Mouse (Mus musculus) ES-E14 (cell line): ENCODE results near the gene Tmed5. TPM values are rescaled to one million over a fixed set of nuclear protein-coding genes. Genes with fewer than 3 reads are reported as not detected.
A peak's percentile ranks its signal among the peaks of the same experiment; 100 is the strongest.

ENCODE experiments used
- DNase-seq: peaks from one replicate; pipeline ENCODE4 v3.0.0-alpha.2; 2013; ENCODE audit warnings: low read depth, low spot score
- H3K27ac ChIP-seq: 2 replicates; pipeline ENCODE4 v1.5.1; 2012; ENCODE audit warnings: low read depth, mild to moderate bottlenecking, low read length, moderate library complexity, mixed read lengths; ENCODE audit not compliant: poor library complexity, insufficient read depth, severe bottlenecking
- H3K36me3 ChIP-seq: 2 replicates; pipeline ENCODE4 v1.6.1; 2012; ENCODE audit warnings: mild to moderate bottlenecking, low read length, moderate library complexity, mixed read lengths; ENCODE audit not compliant: control insufficient read depth, poor library complexity, insufficient read depth, severe bottlenecking
- H3K4me1 ChIP-seq, 2 experiments: fragments of 150-350 bp in 1 of 2; sonication (generic) in 1 of 2; 2 replicates each; pipeline ENCODE4 v1.6.1; 2012; ENCODE audit warnings: low read length in 2 of 2, mild to moderate bottlenecking in 1 of 2, mixed read lengths in 1 of 2; ENCODE audit not compliant: control insufficient read depth in 2 of 2, insufficient read depth in 2 of 2, poor library complexity in 1 of 2
- H3K4me3 ChIP-seq, 2 experiments: fragments of 150-350 bp in 1 of 2; sonication (generic) in 1 of 2; 2 replicates each; pipeline ENCODE4 v1.5.1; 2012; ENCODE audit warnings: low read length in 2 of 2, low read depth in 1 of 2, mild to moderate bottlenecking in 1 of 2, mixed read lengths in 1 of 2; ENCODE audit not compliant: insufficient read depth in 1 of 2, poor library complexity in 1 of 2, severe bottlenecking in 1 of 2
- H3K9ac ChIP-seq: 2 replicates; pipeline ENCODE4 v1.6.1; 2012; ENCODE audit warnings: low read depth, mild to moderate bottlenecking, low read length, mixed read lengths; ENCODE audit not compliant: poor library complexity, insufficient read depth, severe bottlenecking
- H3K9me3 ChIP-seq: fragments of 150-350 bp; sonication (generic); 2 replicates; pipeline ENCODE4 v1.6.1; 2012; ENCODE audit warnings: low read depth, mild to moderate bottlenecking, low read length; ENCODE audit not compliant: control insufficient read depth, insufficient read depth
- CHD2 ChIP-seq: IDR thresholded peaks from 2 replicates; pipeline ENCODE4 v1.6.1; 2014; ENCODE audit warnings: mild to moderate bottlenecking, low read depth, low read length, inconsistent platforms
- HCFC1 ChIP-seq: IDR thresholded peaks from 2 replicates; pipeline ENCODE4 v1.6.1; 2012; ENCODE audit warnings: low read length, inconsistent platforms, borderline replicate concordance; ENCODE audit not compliant: insufficient read depth
- MAFK ChIP-seq: IDR thresholded peaks from 2 replicates; pipeline ENCODE4 v1.6.1; 2014; ENCODE audit warnings: mild to moderate bottlenecking, low read depth, low read length, inconsistent platforms; ENCODE audit not compliant: insufficient read depth
- ZC3H11A ChIP-seq: IDR thresholded peaks from 2 replicates; pipeline ENCODE4 v1.6.1; 2012; ENCODE audit warnings: low read depth, mild to moderate bottlenecking, inconsistent platforms, low read length, borderline replicate concordance
- ZNF384 ChIP-seq: IDR thresholded peaks from 2 replicates; pipeline ENCODE4 v1.6.1; 2012; ENCODE audit warnings: low read depth, low read length, inconsistent platforms
- in situ Hi-C, 2 experiments: fragments of 600-800 bp; cut with MboI; formaldehyde crosslinking; loops; one replicate each; pipeline ENCODE4 v1.15.1; 2025; ENCODE audit warnings: low sequenced_read_pairs in 2 of 2, inconsistent platforms in 1 of 2; ENCODE audit not compliant: unreplicated experiment in 2 of 2
- total RNA-seq: library from RNA; depleted of rRNA; stranded (reverse); fragments of 300-350 nt; gene quantifications from 2 replicates; pipeline ENCODE4 v1.2.3, GENCODE M21; 2012

The Tmed5 gene
- total RNA-seq, 1 experiment: 78.3 TPM

DNA sequence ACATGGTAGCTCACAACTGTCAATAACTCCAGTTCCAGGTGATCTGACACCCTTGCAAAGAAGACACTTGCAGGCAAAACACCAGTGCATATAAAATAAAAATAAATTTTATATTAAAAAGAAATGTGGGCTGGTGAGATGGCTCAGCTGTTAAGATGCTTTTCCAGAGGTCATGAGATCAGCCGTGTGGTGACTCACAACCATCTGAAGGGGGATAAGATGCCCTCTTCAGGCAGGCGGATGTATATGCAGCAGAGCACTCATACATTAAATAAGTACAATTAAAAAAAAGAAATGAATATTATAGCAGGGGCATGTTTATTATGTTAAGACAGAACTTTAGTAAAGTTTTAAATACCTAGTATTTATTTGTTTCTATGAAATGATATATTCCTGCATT lies 50.0 kb downstream of the Tmed5 start:
- Histone ChIP-seq H3K9ac (no peak overlapping the region), H3K36me3 (peaks cover 29% of the 10 kb centered on the region), H3K9me3 (no peaks in the 10 kb centered on the region), H3K4me3 (no peak overlapping the region), H3K27ac (no peak overlapping the region), H3K4me1 (peaks cover 6 to 12% of the 10 kb centered on the region in 2 experiments; a peak in 3 of 4 replicates)
- no peak for DNase-seq
- in situ Hi-C loops: no loop called here
- no peak for TF ChIP-seq HCFC1
- TF ChIP-seq MAFK: no peak
- TF ChIP-seq ZNF384: no peak
- no peak for TF ChIP-seq ZC3H11A

DNA sequence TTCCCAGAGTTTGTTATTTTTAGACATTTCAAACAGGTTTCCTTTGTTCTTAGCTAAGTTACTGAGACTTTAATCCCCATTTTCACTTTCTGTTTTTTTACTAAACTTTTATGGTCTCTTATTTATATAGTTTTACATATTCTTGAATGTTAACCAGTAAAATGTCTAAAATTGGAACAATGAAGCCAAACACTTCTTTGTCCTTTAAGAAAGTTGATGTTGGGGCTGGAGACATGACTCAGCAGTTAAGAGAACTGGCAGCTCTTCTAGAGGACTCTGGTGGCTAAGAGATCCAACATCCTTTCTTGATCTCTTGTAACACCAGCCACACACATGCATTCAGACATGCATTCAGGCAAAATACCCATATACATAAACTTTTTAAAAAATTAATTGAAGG lies 52.8 kb downstream of the Tmed5 start:
- Histone ChIP-seq H3K4me3 (no peak overlapping the region; a peak in 1 of 4 replicates), H3K9ac (no peak overlapping the region; the same call in 1 of the 2 replicates), H3K36me3 (peaks cover 19% of the 10 kb centered on the region), H3K9me3 (no peaks in the 10 kb centered on the region), H3K27ac (peak overlapping the region; percentile 74), H3K4me1 (peaks cover 10 to 21% of the 10 kb centered on the region in 2 experiments; a peak in 2 of 4 replicates)
- in situ Hi-C loops: no loop called here
- no peak for DNase-seq
- TF ChIP-seq MAFK (peak; percentile 89), HCFC1 (no peak)

DNA sequence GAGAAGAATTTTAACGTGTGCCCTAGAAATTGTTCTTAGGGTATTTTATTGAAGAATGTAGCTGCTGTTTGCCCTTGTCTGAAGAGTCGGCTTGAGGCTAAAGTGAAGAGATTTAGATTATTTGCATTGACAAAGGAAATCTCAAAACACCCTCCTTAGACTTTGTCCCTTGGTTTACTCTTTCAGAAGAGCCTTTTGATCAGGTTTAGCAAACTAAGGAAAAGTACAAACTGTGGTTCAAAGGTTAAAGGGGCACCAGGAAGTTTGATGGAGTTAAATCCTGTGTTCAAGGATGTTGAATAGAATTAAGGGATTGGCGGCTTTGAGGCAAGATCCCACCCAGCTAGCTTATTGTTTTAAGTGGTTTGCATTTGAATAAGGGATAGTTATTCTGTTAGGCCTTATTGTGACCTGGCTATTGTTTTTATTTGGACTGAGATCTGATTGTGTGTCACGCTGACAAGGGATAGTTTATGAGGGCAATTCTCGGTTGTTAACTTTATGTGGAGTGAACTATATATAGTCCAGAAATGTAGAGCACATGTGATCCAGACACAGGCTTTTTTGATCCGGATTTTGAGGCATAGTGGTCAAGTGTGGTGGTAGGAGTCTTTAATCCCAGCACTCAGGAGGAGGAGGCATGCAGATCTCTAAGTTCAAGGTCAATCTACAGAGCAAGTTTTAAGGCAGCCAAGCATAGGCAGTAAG lies 55.4 kb downstream of the Tmed5 start:
- TF ChIP-seq HCFC1 (no peak), ZC3H11A (no peak), ZNF384 (no peak), MAFK (no peak), CHD2 (peak; percentile 5; the same call in 1 of the 2 replicates)
- Histone ChIP-seq H3K4me1 (peaks cover 12 to 26% of the 10 kb centered on the region in 2 experiments; a peak in 2 of 4 replicates), H3K36me3 (peaks cover 25% of the 10 kb centered on the region), H3K27ac (peak overlapping the region; percentile 96; the same call in 1 of the 2 replicates), H3K4me3 (peak overlapping the region; percentile 6 to 34; a peak in 2 of 4 replicates), H3K9ac (peak overlapping the region; percentile 48; the same call in 1 of the 2 replicates), H3K9me3 (no peaks in the 10 kb centered on the region)
- in situ Hi-C loops: no loop called here
- peak; percentile 88 for DNase-seq

DNA sequence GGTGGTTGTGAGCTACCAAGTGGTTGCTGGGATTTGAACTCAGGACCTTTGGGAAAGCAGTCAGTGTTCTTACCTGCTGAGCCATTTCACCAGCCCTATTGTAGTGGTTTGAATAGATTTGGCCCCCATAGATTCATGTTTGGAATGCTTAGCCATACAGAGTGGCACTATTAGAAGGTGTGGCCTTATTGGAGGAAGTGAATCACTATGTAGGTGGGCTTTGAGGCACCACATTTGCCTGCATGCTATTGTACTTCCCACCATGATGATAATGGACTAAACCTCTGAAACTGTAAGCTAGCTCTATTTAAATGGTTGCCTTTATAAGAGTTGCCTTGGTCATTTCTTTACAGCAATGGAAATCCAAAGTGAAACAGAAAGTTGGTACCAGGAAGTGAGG lies 56.2 kb downstream of the Tmed5 start:
- Histone ChIP-seq H3K4me1 (peaks cover 13 to 26% of the 10 kb centered on the region in 2 experiments; a peak in 2 of 4 replicates), H3K27ac (peak overlapping the region; percentile 96; the same call in 1 of the 2 replicates), H3K9me3 (no peaks in the 10 kb centered on the region), H3K9ac (no peak overlapping the region), H3K36me3 (peaks cover 23% of the 10 kb centered on the region), H3K4me3 (peak overlapping the region; percentile 6 to 34; a peak in 2 of 4 replicates)
- DNase-seq: no peak
- TF ChIP-seq CHD2: no peak
- TF ChIP-seq HCFC1: 0 out of 2 replicates have a peak, but pooled peaks have one; percentile 6
- TF ChIP-seq ZNF384: no peak
- no peak for TF ChIP-seq ZC3H11A
- in situ Hi-C loops: no loop called here

DNA sequence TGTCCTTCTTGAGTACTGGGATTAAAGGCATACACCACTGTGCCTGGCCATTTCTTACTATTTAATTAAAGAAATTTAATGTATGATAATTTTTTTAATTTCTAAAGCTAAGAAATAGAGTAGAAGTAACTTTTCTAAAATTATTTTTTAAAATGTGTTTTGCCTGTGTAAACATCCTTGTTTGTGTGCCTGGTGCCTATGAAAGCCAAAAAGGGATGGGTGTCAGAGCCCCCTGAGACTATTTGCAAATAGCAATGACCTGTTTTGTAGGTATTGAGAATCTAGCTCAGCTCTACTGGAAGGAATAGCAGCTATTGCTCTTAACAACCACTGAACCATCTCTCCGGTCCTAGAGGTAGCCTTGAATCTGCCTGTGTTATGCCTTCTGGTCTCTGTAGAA lies 60.1 kb downstream of the Tmed5 start:
- Histone ChIP-seq H3K4me3 (no peak overlapping the region), H3K27ac (no peak overlapping the region; the same call in 1 of the 2 replicates), H3K36me3 (peaks cover 33% of the 10 kb centered on the region), H3K9ac (no peak overlapping the region), H3K9me3 (no peaks in the 10 kb centered on the region), H3K4me1 (peaks cover 12 to 13% of the 10 kb centered on the region in 2 experiments; a peak in 3 of 4 replicates)
- in situ Hi-C loops: no loop called here
- TF ChIP-seq HCFC1 (no peak), ZNF384 (no peak), ZC3H11A (no peak), CHD2 (no peak)
- no peak for DNase-seq
